Mouse (Mus musculus) embryonic facial prominence, embryonic 15.5 days (tissue): ENCODE results near the gene Mre11a. TPM values are rescaled to one million over a fixed set of nuclear protein-coding genes. Genes with fewer than 3 reads are reported as not detected.
A peak's percentile ranks its signal among the peaks of the same experiment; 100 is the strongest.
"Not testable (repeated sequence)": the region's sequence is repeated elsewhere in the genome, so short reads cannot be mapped to it uniquely, and the experiment has no call there.

Experiments
- ATAC-seq: fragments of 200-750 bp; cut with Nextera tagmentation; 2 replicates; pipeline ENCODE4 v1.8.0; 2017; ENCODE audit warnings: low read depth, moderate TSS enrichment; ENCODE audit not compliant: insufficient number of reproducible peaks, low FRiP score, low TSS enrichment
- H3K27ac ChIP-seq: fragments of 300-500 bp; sonication (generic); replicated peaks from 2 replicates; pipeline ENCODE4 v1.5.1; 2015; ENCODE audit warnings: mild to moderate bottlenecking, inconsistent platforms
- H3K27me3 ChIP-seq: fragments of 300-500 bp; sonication (generic); 2 replicates; pipeline ENCODE4 v1.6.1; 2015; ENCODE audit warnings: inconsistent platforms
- H3K36me3 ChIP-seq: fragments of 300-500 bp; sonication (generic); 2 replicates; pipeline ENCODE4 v1.6.1; 2015; ENCODE audit warnings: mild to moderate bottlenecking, inconsistent platforms
- H3K4me1 ChIP-seq: fragments of 300-500 bp; sonication (generic); 2 replicates; pipeline ENCODE4 v1.6.1; 2015; ENCODE audit warnings: inconsistent platforms
- H3K4me2 ChIP-seq: fragments of 300-500 bp; sonication (generic); replicated peaks from 2 replicates; pipeline ENCODE4 v1.6.1; 2015; ENCODE audit warnings: mild to moderate bottlenecking, inconsistent platforms
- H3K4me3 ChIP-seq: fragments of 300-500 bp; sonication (generic); replicated peaks from 2 replicates; pipeline ENCODE4 v1.5.1; 2015; ENCODE audit warnings: mild to moderate bottlenecking, inconsistent platforms
- H3K9ac ChIP-seq: fragments of 300-500 bp; sonication (generic); 2 replicates; pipeline ENCODE4 v1.6.1; 2015; ENCODE audit warnings: inconsistent platforms
- H3K9me3 ChIP-seq: fragments of 300-500 bp; sonication (generic); replicated peaks from 2 replicates; pipeline ENCODE4 v1.6.1; 2016; ENCODE audit warnings: inconsistent platforms
- WGBS: fragments of 180-500 bp; shearing (Covaris S2); methylation state at CpG from one replicate; pipeline ENCODE4 v1.1.7; 2015; 5-methylcytosine and 5-hydroxymethylcytosine counted together
- polyA plus RNA-seq: library from polyadenylated mRNA; unstranded; fragments of >200 nt; fragmentation: Nextera tagmentation; extraction: Ambion mirVana; gene quantifications from 2 replicates; pipeline ENCODE4 v1.2.1, GENCODE M21; 2015

The Mre11a gene
- polyA plus RNA-seq, 1 experiment from 2014 or later = 22.4 TPM

DNA sequence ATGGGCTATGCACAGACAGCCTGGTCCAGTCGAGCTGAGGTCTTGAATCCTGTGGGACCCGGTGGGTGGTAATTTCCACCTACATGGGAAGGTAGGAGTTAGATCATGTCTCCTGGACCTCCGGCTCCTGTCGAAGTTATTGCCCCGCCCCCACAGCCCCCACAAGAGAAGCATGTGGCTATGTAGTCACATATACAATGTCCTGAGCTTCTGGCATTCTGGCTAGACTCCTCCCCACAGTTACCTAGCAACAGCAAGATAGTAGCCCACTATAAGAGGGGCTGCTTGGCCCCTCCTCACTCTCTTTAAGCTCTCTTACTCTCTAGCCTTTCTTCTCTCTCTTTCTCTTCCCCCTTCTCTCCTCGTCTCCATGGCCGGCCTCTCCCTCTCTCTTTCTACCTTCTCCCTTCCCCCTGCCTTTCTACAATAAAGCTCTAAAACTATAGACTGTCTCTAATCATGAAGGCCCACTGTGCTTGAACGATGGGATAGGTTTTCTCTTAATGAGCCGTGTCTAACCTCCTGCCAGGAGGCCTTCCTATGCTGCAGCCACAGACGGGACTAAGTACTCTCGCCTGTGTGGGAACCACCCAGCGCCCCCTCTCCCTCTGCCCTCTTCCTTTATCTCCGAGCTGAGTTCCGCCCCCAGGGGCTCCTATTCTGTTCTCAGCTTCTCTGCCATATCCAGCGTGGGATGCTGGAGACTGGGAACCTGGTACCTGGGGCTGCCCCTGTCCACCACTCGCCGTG is 87.9 kb downstream of the Mre11a start:
- Histone ChIP-seq H3K9me3 (no peaks in the 10 kb centered on the region), H3K36me3 (no peaks in the 10 kb centered on the region), H3K27ac (no peak overlapping the region), H3K4me2 (no peak overlapping the region), H3K4me1 (0 out of 2 replicates have a peak, but pooled peaks cover 10% of the 10 kb centered on the region), H3K9ac (no peak overlapping the region), H3K27me3 (no peaks in the 10 kb centered on the region), H3K4me3 (no peak overlapping the region)
- WGBS = 29% methylated on average over 17 of the region's 17 CpGs
- 0 out of 2 replicates have a peak, but pooled peaks have one; percentile 20 for ATAC-seq

DNA sequence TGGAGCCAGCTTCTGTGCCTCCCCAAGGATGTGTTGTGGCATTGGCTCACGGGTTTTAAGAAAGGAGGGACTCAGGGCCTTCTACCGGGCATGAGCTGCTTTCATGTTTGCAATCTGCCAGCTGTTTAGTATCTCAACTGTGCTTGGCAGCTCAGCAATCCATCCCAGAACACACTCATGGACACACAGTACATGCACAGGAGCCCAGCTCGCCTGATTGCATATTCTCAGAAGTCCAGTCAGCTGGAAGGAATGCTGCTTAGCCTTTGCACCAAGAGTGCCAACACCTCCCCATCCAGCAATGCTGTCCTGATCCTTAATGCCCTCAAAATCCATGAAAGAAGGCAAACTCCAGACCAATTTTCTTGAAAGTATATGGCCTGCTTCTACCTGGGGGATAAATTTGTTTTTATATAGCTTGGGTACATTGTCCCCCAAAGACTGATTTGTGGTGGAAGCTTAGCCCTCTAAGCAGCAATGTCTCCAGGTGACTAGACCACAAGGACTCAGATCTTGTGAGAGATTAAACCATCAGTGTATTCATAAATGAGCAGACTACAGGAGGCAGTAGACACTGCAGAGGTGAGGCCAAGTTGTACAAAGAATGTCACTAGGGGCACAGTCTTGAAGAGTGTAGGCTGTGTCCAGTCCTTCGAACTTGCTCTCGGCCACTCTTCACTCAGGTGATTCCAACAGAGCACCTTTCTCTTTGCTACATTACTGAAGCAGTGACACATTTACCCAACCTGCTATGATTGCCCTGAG is 91.5 kb downstream of the Mre11a start:
- no peaks in the 10 kb centered on the region for H3K9me3 ChIP-seq
- H3K36me3 ChIP-seq = no peaks in the 10 kb centered on the region
- no peak for ATAC-seq
- H3K4me3 ChIP-seq = no peak overlapping the region
- no peak overlapping the region for H3K27ac ChIP-seq
- 0 out of 2 replicates have a peak, but pooled peaks cover 10% of the 10 kb centered on the region for H3K4me1 ChIP-seq
- no peak overlapping the region for H3K4me2 ChIP-seq
- no peaks in the 10 kb centered on the region for H3K27me3 ChIP-seq
- 69% methylated on average over 5 of the region's 5 CpGs for WGBS
- no peak overlapping the region for H3K9ac ChIP-seq

DNA sequence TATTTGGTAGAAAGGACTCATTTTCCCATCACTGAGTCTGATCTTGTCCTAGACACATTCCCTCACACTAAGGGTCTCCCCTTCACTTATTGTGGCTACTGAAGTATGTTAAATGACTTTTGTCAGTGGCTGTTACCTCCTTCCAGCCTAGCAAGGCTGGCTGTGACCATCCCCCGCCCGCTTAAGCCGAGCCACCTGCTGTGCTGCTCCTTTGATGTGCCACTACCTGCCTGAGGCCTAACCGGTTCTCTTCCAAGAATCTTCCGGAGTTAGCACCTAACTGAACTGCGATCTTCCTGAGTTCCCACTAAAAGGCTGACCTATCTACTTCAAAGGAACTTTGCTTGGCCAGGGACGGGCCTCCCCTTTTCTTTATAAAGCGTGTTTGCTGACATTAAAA is 92.1 kb downstream of the Mre11a start:
- H3K4me3 ChIP-seq, H3K27me3 ChIP-seq, H3K36me3 ChIP-seq, ATAC-seq, H3K27ac ChIP-seq, H3K9me3 ChIP-seq, H3K4me2 ChIP-seq, H3K9ac ChIP-seq, H3K4me1 ChIP-seq: not testable (repeated sequence)
- 26% methylated on average over 8 of the region's 8 CpGs for WGBS

DNA sequence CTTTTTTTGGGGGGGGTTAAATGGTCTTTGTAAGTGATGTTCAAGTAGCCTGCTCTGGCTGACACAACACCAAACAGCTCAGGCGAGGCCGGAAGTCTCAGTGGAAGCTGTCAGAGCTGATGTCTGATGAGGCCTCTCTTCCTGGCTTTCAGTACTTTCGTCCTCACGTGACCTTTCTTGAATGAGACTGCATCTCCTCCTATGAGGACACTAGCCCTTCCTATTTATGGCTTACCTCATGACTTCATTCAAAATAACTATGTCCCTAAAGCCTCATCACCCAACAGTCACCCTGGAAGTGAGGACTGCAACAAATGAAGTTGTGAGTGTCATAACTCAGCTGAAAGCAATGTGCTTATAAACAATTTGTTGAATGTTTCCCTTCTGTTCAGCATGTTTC is 100.2 kb downstream of the Mre11a start:
- Histone ChIP-seq H3K9me3 (no peaks in the 10 kb centered on the region), H3K36me3 (no peaks in the 10 kb centered on the region), H3K9ac (no peak overlapping the region), H3K27me3 (no peaks in the 10 kb centered on the region), H3K27ac (no peak overlapping the region), H3K4me2 (no peak overlapping the region), H3K4me1 (no peaks in the 10 kb centered on the region), H3K4me3 (no peak overlapping the region)
- 71% methylated on average over 4 of the region's 4 CpGs for WGBS
- no peak for ATAC-seq

DNA sequence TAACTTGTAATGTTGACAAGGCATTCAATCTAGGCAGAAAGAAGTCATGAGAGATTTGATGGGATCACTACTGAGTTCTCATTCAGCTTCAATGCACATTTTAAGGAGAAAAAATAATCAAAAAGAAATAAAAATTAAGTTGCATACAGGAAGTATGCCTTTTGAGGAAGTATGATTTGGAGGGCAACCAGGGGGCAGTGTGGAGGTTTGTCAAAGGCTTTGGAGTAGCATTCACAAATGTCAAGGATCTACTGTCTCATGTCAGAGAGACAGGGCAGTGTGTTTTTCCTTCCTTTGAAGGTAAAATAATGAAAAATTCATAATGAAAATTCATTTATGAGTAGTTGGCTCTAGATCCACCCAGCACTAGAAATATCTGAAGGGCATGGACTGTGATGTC is 100.7 kb downstream of the Mre11a start:
- Histone ChIP-seq H3K9ac (no peak overlapping the region), H3K4me2 (no peak overlapping the region), H3K4me1 (no peaks in the 10 kb centered on the region), H3K36me3 (no peaks in the 10 kb centered on the region), H3K27me3 (no peaks in the 10 kb centered on the region), H3K9me3 (no peaks in the 10 kb centered on the region), H3K27ac (no peak overlapping the region), H3K4me3 (no peak overlapping the region)
- no peak for ATAC-seq

DNA sequence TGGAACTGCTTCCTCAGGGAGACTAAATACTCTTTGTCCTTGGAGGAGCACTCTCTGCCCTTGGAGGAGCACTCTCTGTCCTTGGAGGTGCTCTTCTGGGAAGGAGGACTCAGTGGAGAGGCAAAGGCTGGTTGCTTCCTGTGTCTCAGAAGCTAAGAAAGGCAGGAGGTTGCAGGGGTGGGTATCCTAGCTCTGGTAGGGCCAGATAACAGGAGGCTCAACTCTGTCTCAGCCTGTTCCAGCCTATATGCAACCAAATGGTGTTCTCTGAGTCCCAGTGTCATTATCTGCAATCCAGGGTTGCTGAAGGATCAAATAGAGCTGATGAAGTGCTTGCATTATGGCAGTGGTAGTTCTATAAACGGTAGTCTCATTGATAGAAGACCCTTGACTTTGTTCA is 101.5 kb downstream of the Mre11a start:
- Histone ChIP-seq H3K27me3 (no peaks in the 10 kb centered on the region), H3K9me3 (no peaks in the 10 kb centered on the region), H3K4me3 (no peak overlapping the region), H3K4me2 (no peak overlapping the region), H3K27ac (no peak overlapping the region), H3K36me3 (no peaks in the 10 kb centered on the region), H3K9ac (no peak overlapping the region), H3K4me1 (no peaks in the 10 kb centered on the region)
- no peak for ATAC-seq
- WGBS = 88% methylated on average over 1 of the region's 1 CpGs

Other genes with a start within 250 kb of the Mre11a start
- 34.2 and 38.9 TPM in 2 replicates for gene Amotl1, start 139.6 kb upstream of the Mre11a start, polyA plus RNA-seq
- gene Piwil4, start 43.9 kb upstream of the Mre11a start, polyA plus RNA-seq = 0.08 and 0.11 TPM in 2 replicates
- 2.1 and 2.4 TPM in 2 replicates for gene Fut4, start 32.3 kb upstream of the Mre11a start, polyA plus RNA-seq
- gene 1700012B09Rik, start 13.6 kb upstream of the Mre11a start, polyA plus RNA-seq = 9.0 and 18.5 TPM in 2 replicates
- 40.6 and 42.8 TPM in 2 replicates for gene Ankrd49, start 202 bp downstream of the Mre11a start, polyA plus RNA-seq
- 1.4 and 3.5 TPM in 2 replicates for gene Gpr83, start 75.6 kb downstream of the Mre11a start, polyA plus RNA-seq
- gene Izumo1r, start 119.3 kb downstream of the Mre11a start, polyA plus RNA-seq = 0.37 and 0.47 TPM in 2 replicates